Mouse (Mus musculus) olfactory bulb, adult 2 months (tissue): ENCODE data around the gene Uqcrc1.

Experiments
- CTCF ChIP-seq: fragments of 200-500 bp; IDR thresholded peaks from 2 replicates; pipeline ENCODE4 v1.5.1; 2012; ENCODE audit warnings: low read depth, mild to moderate bottlenecking, low read length, moderate library complexity; ENCODE audit not compliant: insufficient read depth
- POLR2A ChIP-seq: fragments of 200-500 bp; IDR thresholded peaks from 2 replicates; pipeline ENCODE4 v1.6.1; 2012; ENCODE audit warnings: mild to moderate bottlenecking, low read depth, low read length, moderate library complexity; ENCODE audit not compliant: insufficient read depth

DNA sequence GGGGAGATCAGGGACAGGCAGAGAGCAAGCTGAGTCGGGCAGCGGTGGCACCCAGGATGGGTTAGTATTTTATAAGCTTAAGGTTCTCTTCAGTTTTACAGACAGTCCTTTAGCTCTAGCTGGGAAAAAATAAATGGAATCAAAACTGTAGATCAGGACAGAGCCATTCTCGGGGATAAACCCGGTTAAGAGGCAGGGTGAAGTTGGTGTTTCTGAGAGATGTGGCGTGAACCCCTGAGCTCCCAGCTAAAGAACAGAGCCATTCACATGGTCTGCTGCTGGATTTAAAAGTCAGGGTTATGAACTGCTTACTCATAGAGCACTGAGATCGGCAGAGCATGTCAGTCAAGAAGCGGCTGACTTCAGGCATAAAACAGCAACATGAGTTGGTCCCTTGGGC is 23.3 kb upstream of the Uqcrc1 start:
- TF ChIP-seq CTCF (no peak), POLR2A (no peak)
